Mouse (Mus musculus): ENCODE results near the gene Foxa3. TPM values are rescaled to one million over a fixed set of nuclear protein-coding genes. Genes with fewer than 3 reads are reported as not detected.

The Foxa3 gene
- polyA plus RNA-seq, 1 experiment from 2014 or later: 26.6 TPM

GRCm38 (mm10) chr7:19005417-19006121, 17.8 kb downstream of the Foxa3 start:
- no peak for ATAC-seq
- H3K27ac ChIP-seq: no peak overlapping the region
- peak overlapping the region; percentile 99 for H3K4me2 ChIP-seq
- peak overlapping the region; percentile 83 for H3K4me3 ChIP-seq
- peak overlapping the region; percentile 89 for H3K9ac ChIP-seq
- WGBS (ENCODE audit: insufficient replicate concordance): 75% methylated on average over 34 of the region's 34 CpGs
- H3K9me3 ChIP-seq (replicated peaks): no peaks in the 10 kb centered on the region
- peaks cover 69% of the 10 kb centered on the region for H3K4me1 ChIP-seq
- no peaks in the 10 kb centered on the region for H3K27me3 ChIP-seq (replicated peaks)
- peaks cover 26% of the 10 kb centered on the region for H3K36me3 ChIP-seq

GRCm38 (mm10) chr7:19004631-19005079, 18.7 kb downstream of the Foxa3 start:
- peak overlapping the region; percentile 92 for H3K27ac ChIP-seq
- no peak for ATAC-seq
- H3K9me3 ChIP-seq (replicated peaks): no peaks in the 10 kb centered on the region
- peak overlapping the region; percentile 83 for H3K4me3 ChIP-seq
- peak overlapping the region; percentile 99 for H3K4me2 ChIP-seq
- WGBS (ENCODE audit: insufficient replicate concordance): 10% methylated on average over 34 of the region's 34 CpGs
- H3K9ac ChIP-seq: peak overlapping the region; percentile 89
- no peaks in the 10 kb centered on the region for H3K27me3 ChIP-seq (replicated peaks)
- H3K36me3 ChIP-seq: peaks cover 26% of the 10 kb centered on the region
- peaks cover 73% of the 10 kb centered on the region for H3K4me1 ChIP-seq

GRCm38 (mm10) chr7:19003902-19004630, 19.3 kb downstream of the Foxa3 start, which contains the start of gene Irf2bp1:
Irf2bp1 (plus strand) TSS chr7:19004044.
- Histone ChIP-seq H3K4me3 (peak within 1 kb of the TSS; percentile 83), H3K4me1 (peaks cover 72% of the 10 kb centered on the region), H3K27ac (peak within 1 kb of the TSS; percentile 92), H3K4me2 (peak within 1 kb of the TSS; percentile 99), H3K36me3 (peaks cover 26% of the 10 kb centered on the region), H3K9me3 (replicated peaks) (no peaks in the 10 kb centered on the region), H3K27me3 (replicated peaks) (no peaks in the 10 kb centered on the region), H3K9ac (peak within 1 kb of the TSS; percentile 89)
- peak; percentile 65 for ATAC-seq
- under 1% methylated on average over 81 of the region's 90 CpGs for WGBS (ENCODE audit: insufficient replicate concordance)

GRCm38 (mm10) chr7:19002848-19003498, 20.4 kb downstream of the Foxa3 start:
- peak overlapping the region; percentile 86 for H3K27ac ChIP-seq
- peak; percentile 66 for ATAC-seq
- peaks cover 70% of the 10 kb centered on the region for H3K4me1 ChIP-seq
- no peaks in the 10 kb centered on the region for H3K9me3 ChIP-seq (replicated peaks)
- H3K4me3 ChIP-seq: peak overlapping the region; percentile 58
- H3K36me3 ChIP-seq: peaks cover 26% of the 10 kb centered on the region
- H3K9ac ChIP-seq: peak overlapping the region; percentile 73
- H3K27me3 ChIP-seq (replicated peaks): no peaks in the 10 kb centered on the region
- peak overlapping the region; percentile 99 for H3K4me2 ChIP-seq
- WGBS (ENCODE audit: insufficient replicate concordance): under 1% methylated on average over 17 of the region's 17 CpGs

GRCm38 (mm10) chr7:19002115-19002514, 21.2 kb downstream of the Foxa3 start:
- Histone ChIP-seq H3K4me2 (peak overlapping the region; percentile 99), H3K4me3 (peak overlapping the region; percentile 58; the same call in 1 of the 2 replicates), H3K9me3 (replicated peaks) (no peaks in the 10 kb centered on the region), H3K9ac (peak overlapping the region; percentile 73), H3K36me3 (peaks cover 28% of the 10 kb centered on the region), H3K27me3 (replicated peaks) (no peaks in the 10 kb centered on the region), H3K4me1 (peaks cover 66% of the 10 kb centered on the region), H3K27ac (peak overlapping the region; percentile 86)
- WGBS (ENCODE audit: insufficient replicate concordance): 39% methylated on average over 4 of the region's 4 CpGs
- ATAC-seq: no peak

GRCm38 (mm10) chr7:19001807-19002085, 21.6 kb downstream of the Foxa3 start:
- peaks cover 62% of the 10 kb centered on the region for H3K4me1 ChIP-seq
- peak overlapping the region; percentile 73 for H3K9ac ChIP-seq
- 63% methylated on average over 3 of the region's 3 CpGs for WGBS (ENCODE audit: insufficient replicate concordance)
- no peaks in the 10 kb centered on the region for H3K27me3 ChIP-seq (replicated peaks)
- H3K27ac ChIP-seq: peak overlapping the region; percentile 86
- H3K9me3 ChIP-seq (replicated peaks): no peaks in the 10 kb centered on the region
- H3K36me3 ChIP-seq: peaks cover 25% of the 10 kb centered on the region
- peak overlapping the region; percentile 99 for H3K4me2 ChIP-seq
- H3K4me3 ChIP-seq: peak overlapping the region; percentile 55; the same call in 1 of the 2 replicates
- no peak for ATAC-seq

GRCm38 (mm10) chr7:19001066-19001806, 22.1 kb downstream of the Foxa3 start:
- H3K4me3 ChIP-seq: peak overlapping the region; percentile 55
- no peaks in the 10 kb centered on the region for H3K9me3 ChIP-seq (replicated peaks)
- WGBS (ENCODE audit: insufficient replicate concordance): 17% methylated on average over 18 of the region's 18 CpGs
- H3K4me2 ChIP-seq: peak overlapping the region; percentile 99
- ATAC-seq: no peak
- no peaks in the 10 kb centered on the region for H3K27me3 ChIP-seq (replicated peaks)
- peaks cover 26% of the 10 kb centered on the region for H3K36me3 ChIP-seq
- peak overlapping the region; percentile 86 for H3K27ac ChIP-seq
- peaks cover 57% of the 10 kb centered on the region for H3K4me1 ChIP-seq
- H3K9ac ChIP-seq: peak overlapping the region; percentile 64

- H3K36me3 ChIP-seq: peaks cover 19% of the 10 kb centered on the region
- peaks cover 49% of the 10 kb centered on the region for H3K4me1 ChIP-seq
- no peaks in the 10 kb centered on the region for H3K9me3 ChIP-seq (replicated peaks)
- no peaks in the 10 kb centered on the region for H3K27me3 ChIP-seq (replicated peaks)
- peak overlapping the region; percentile 64 for H3K9ac ChIP-seq
- H3K27ac ChIP-seq: peak overlapping the region; percentile 86
- no peak for ATAC-seq
- peak overlapping the region; percentile 99 for H3K4me2 ChIP-seq
- 19% methylated on average over 10 of the region's 10 CpGs for WGBS (ENCODE audit: insufficient replicate concordance)
- H3K4me3 ChIP-seq: peak overlapping the region; percentile 55
Measured at GRCm38 (mm10) chr7:19000421-19000820, 22.9 kb downstream of the Foxa3 start.

- H3K4me3 ChIP-seq: no peak overlapping the region
- peaks cover 36% of the 10 kb centered on the region for H3K4me1 ChIP-seq
- H3K27ac ChIP-seq: no peak overlapping the region
- 61% methylated on average over 9 of the region's 9 CpGs for WGBS (ENCODE audit: insufficient replicate concordance)
- no peaks in the 10 kb centered on the region for H3K9me3 ChIP-seq (replicated peaks)
- H3K9ac ChIP-seq: no peak overlapping the region
- peaks cover 12% of the 10 kb centered on the region for H3K36me3 ChIP-seq
- no peak overlapping the region for H3K4me2 ChIP-seq
- no peak for ATAC-seq
- peaks cover 7% of the 10 kb centered on the region for H3K27me3 ChIP-seq (replicated peaks)
Measured at GRCm38 (mm10) chr7:18998835-18999234, 24.5 kb downstream of the Foxa3 start.

- no peak for ATAC-seq
- 74% methylated on average over 5 of the region's 5 CpGs for WGBS (ENCODE audit: insufficient replicate concordance)
- H3K4me2 ChIP-seq: no peak overlapping the region
Measured at GRCm38 (mm10) chr7:18993036-18993435, 30.3 kb downstream of the Foxa3 start.

GRCm38 (mm10) chr7:18992294-18992675, 31.1 kb downstream of the Foxa3 start:
- peaks cover 7% of the 10 kb centered on the region for H3K36me3 ChIP-seq
- 1% methylated on average over 30 of the region's 31 CpGs for WGBS (ENCODE audit: insufficient replicate concordance)
- no peak overlapping the region for H3K27ac ChIP-seq
- 0 out of 2 replicates have a peak overlapping the region, but pooled peaks have one; percentile 28 for H3K9ac ChIP-seq
- H3K9me3 ChIP-seq (replicated peaks): no peaks in the 10 kb centered on the region
- H3K4me2 ChIP-seq: peak overlapping the region; percentile 78
- peak overlapping the region; percentile 52 for H3K4me3 ChIP-seq
- H3K4me1 ChIP-seq: peaks cover 23% of the 10 kb centered on the region
- ATAC-seq: no peak
- H3K27me3 ChIP-seq (replicated peaks): peaks cover 72% of the 10 kb centered on the region

More at GRCm38 (mm10) chr7:18993036-18993435, 30.3 kb downstream of the Foxa3 start:
- Histone ChIP-seq H3K4me1 (peaks cover 23% of the 10 kb centered on the region), H3K4me3 (no peak overlapping the region), H3K9me3 (replicated peaks) (no peaks in the 10 kb centered on the region), H3K9ac (no peak overlapping the region), H3K27ac (no peak overlapping the region), H3K36me3 (peaks cover 12% of the 10 kb centered on the region), H3K27me3 (replicated peaks) (peaks cover 65% of the 10 kb centered on the region)
